Mouse (Mus musculus): ENCODE data around the gene Cacng2. TPM values are rescaled to one million over a fixed set of nuclear protein-coding genes. Genes with fewer than 3 reads are reported as not detected.

Cacng2 gene
- polyA plus RNA-seq, 1 experiment from 2014 or later, result 0.04 TPM

- Histone ChIP-seq H3K36me3 (no peaks in the 10 kb centered on the region), H3K9ac (no peak overlapping the region), H3K27me3 (no peaks in the 10 kb centered on the region; the same call in 1 of the 2 replicates), H3K27ac (replicated peaks) (no peak overlapping the region), H3K9me3 (replicated peaks) (no peaks in the 10 kb centered on the region), H3K4me3 (replicated peaks) (no peak overlapping the region), H3K4me2 (replicated peaks) (no peak overlapping the region), H3K4me1 (no peaks in the 10 kb centered on the region)
- no peak for ATAC-seq (ENCODE audit: insufficient number of reproducible peaks, low FRiP score, low TSS enrichment, low read depth)
- WGBS, result 55% methylated on average over 8 of the region's 8 CpGs
Observed at GRCm38 (mm10) chr15:78082149-78082548, 37.7 kb downstream of the Cacng2 start.

- H3K4me3 ChIP-seq (replicated peaks), result no peak overlapping the region
- no peak for ATAC-seq (ENCODE audit: insufficient number of reproducible peaks, low FRiP score, low TSS enrichment, low read depth)
- 81% methylated on average over 7 of the region's 7 CpGs for WGBS
- no peak overlapping the region for H3K9ac ChIP-seq
- H3K36me3 ChIP-seq, result no peaks in the 10 kb centered on the region
- no peak overlapping the region for H3K4me2 ChIP-seq (replicated peaks)
- H3K9me3 ChIP-seq (replicated peaks), result no peaks in the 10 kb centered on the region
- no peak overlapping the region for H3K27ac ChIP-seq (replicated peaks)
- no peaks in the 10 kb centered on the region for H3K4me1 ChIP-seq
- no peaks in the 10 kb centered on the region; the same call in 1 of the 2 replicates for H3K27me3 ChIP-seq
Observed at GRCm38 (mm10) chr15:78081384-78081783, 38.4 kb downstream of the Cacng2 start.

- Histone ChIP-seq H3K27ac (replicated peaks) (no peak overlapping the region), H3K4me2 (replicated peaks) (no peak overlapping the region), H3K9me3 (replicated peaks) (no peaks in the 10 kb centered on the region), H3K4me3 (replicated peaks) (no peak overlapping the region), H3K9ac (no peak overlapping the region), H3K36me3 (no peaks in the 10 kb centered on the region), H3K4me1 (no peaks in the 10 kb centered on the region), H3K27me3 (no peaks in the 10 kb centered on the region; the same call in 1 of the 2 replicates)
- ATAC-seq (ENCODE audit: insufficient number of reproducible peaks, low FRiP score, low TSS enrichment, low read depth), result no peak
- 67% methylated on average over 4 of the region's 4 CpGs for WGBS
Observed at GRCm38 (mm10) chr15:78080326-78080725, 39.5 kb downstream of the Cacng2 start.

- H3K4me1 ChIP-seq, result no peaks in the 10 kb centered on the region
- no peak overlapping the region for H3K4me2 ChIP-seq (replicated peaks)
- H3K27me3 ChIP-seq, result no peaks in the 10 kb centered on the region; the same call in 1 of the 2 replicates
- H3K4me3 ChIP-seq (replicated peaks), result no peak overlapping the region
- no peaks in the 10 kb centered on the region for H3K36me3 ChIP-seq
- no peak for ATAC-seq (ENCODE audit: insufficient number of reproducible peaks, low FRiP score, low TSS enrichment, low read depth)
- 67% methylated on average over 15 of the region's 15 CpGs for WGBS
- H3K27ac ChIP-seq (replicated peaks), result no peak overlapping the region
- H3K9me3 ChIP-seq (replicated peaks), result no peaks in the 10 kb centered on the region
- H3K9ac ChIP-seq, result no peak overlapping the region
Observed at GRCm38 (mm10) chr15:78078776-78079628, 40.8 kb downstream of the Cacng2 start.

GRCm38 (mm10) chr15:78078206-78078605, 41.6 kb downstream of the Cacng2 start:
- H3K27me3 ChIP-seq, result no peaks in the 10 kb centered on the region; the same call in 1 of the 2 replicates
- H3K4me2 ChIP-seq (replicated peaks), result no peak overlapping the region
- no peaks in the 10 kb centered on the region for H3K4me1 ChIP-seq
- no peak overlapping the region for H3K9ac ChIP-seq
- WGBS, result 64% methylated on average over 5 of the region's 5 CpGs
- H3K4me3 ChIP-seq (replicated peaks), result no peak overlapping the region
- no peak overlapping the region for H3K27ac ChIP-seq (replicated peaks)
- no peaks in the 10 kb centered on the region for H3K9me3 ChIP-seq (replicated peaks)
- ATAC-seq (ENCODE audit: insufficient number of reproducible peaks, low FRiP score, low TSS enrichment, low read depth), result no peak
- no peaks in the 10 kb centered on the region for H3K36me3 ChIP-seq

GRCm38 (mm10) chr15:78075921-78076320, 43.9 kb downstream of the Cacng2 start:
- Histone ChIP-seq H3K9me3 (replicated peaks) (no peaks in the 10 kb centered on the region), H3K9ac (no peak overlapping the region), H3K4me2 (replicated peaks) (no peak overlapping the region), H3K27me3 (no peaks in the 10 kb centered on the region), H3K4me1 (no peaks in the 10 kb centered on the region), H3K4me3 (replicated peaks) (no peak overlapping the region), H3K36me3 (no peaks in the 10 kb centered on the region), H3K27ac (replicated peaks) (no peak overlapping the region)
- ATAC-seq (ENCODE audit: insufficient number of reproducible peaks, low FRiP score, low TSS enrichment, low read depth), result no peak
- 41% methylated on average over 3 of the region's 3 CpGs for WGBS

GRCm38 (mm10) chr15:78073109-78073508, 46.7 kb downstream of the Cacng2 start:
- Histone ChIP-seq H3K4me1 (no peaks in the 10 kb centered on the region), H3K9ac (no peak overlapping the region), H3K27me3 (no peaks in the 10 kb centered on the region), H3K4me2 (replicated peaks) (no peak overlapping the region), H3K4me3 (replicated peaks) (no peak overlapping the region), H3K9me3 (replicated peaks) (no peaks in the 10 kb centered on the region), H3K27ac (replicated peaks) (no peak overlapping the region), H3K36me3 (no peaks in the 10 kb centered on the region)
- 81% methylated on average over 7 of the region's 7 CpGs for WGBS
- ATAC-seq (ENCODE audit: insufficient number of reproducible peaks, low FRiP score, low TSS enrichment, low read depth), result no peak

GRCm38 (mm10) chr15:78066475-78066874, 53.4 kb downstream of the Cacng2 start:
- Histone ChIP-seq H3K4me2 (replicated peaks) (no peak overlapping the region), H3K4me1 (no peaks in the 10 kb centered on the region), H3K9ac (no peak overlapping the region), H3K36me3 (no peaks in the 10 kb centered on the region), H3K27me3 (no peaks in the 10 kb centered on the region), H3K27ac (replicated peaks) (no peak overlapping the region), H3K4me3 (replicated peaks) (no peak overlapping the region), H3K9me3 (replicated peaks) (no peaks in the 10 kb centered on the region)
- WGBS, result 3% methylated on average over 5 of the region's 5 CpGs
- no peak for ATAC-seq (ENCODE audit: insufficient number of reproducible peaks, low FRiP score, low TSS enrichment, low read depth)

GRCm38 (mm10) chr15:78065541-78065940, 54.3 kb downstream of the Cacng2 start:
- H3K27ac ChIP-seq (replicated peaks), result no peak overlapping the region
- no peaks in the 10 kb centered on the region for H3K36me3 ChIP-seq
- 61% methylated on average over 5 of the region's 5 CpGs for WGBS
- no peaks in the 10 kb centered on the region for H3K27me3 ChIP-seq
- no peak overlapping the region for H3K4me2 ChIP-seq (replicated peaks)
- no peak overlapping the region for H3K4me3 ChIP-seq (replicated peaks)
- no peaks in the 10 kb centered on the region for H3K9me3 ChIP-seq (replicated peaks)
- H3K9ac ChIP-seq, result no peak overlapping the region
- H3K4me1 ChIP-seq, result no peaks in the 10 kb centered on the region
- ATAC-seq (ENCODE audit: insufficient number of reproducible peaks, low FRiP score, low TSS enrichment, low read depth), result no peak

GRCm38 (mm10) chr15:78064340-78064739, 55.5 kb downstream of the Cacng2 start:
- H3K4me2 ChIP-seq (replicated peaks), result no peak overlapping the region
- H3K27ac ChIP-seq (replicated peaks), result no peak overlapping the region
- H3K4me1 ChIP-seq, result no peaks in the 10 kb centered on the region
- H3K9ac ChIP-seq, result no peak overlapping the region
- H3K9me3 ChIP-seq (replicated peaks), result no peaks in the 10 kb centered on the region
- no peak for ATAC-seq (ENCODE audit: insufficient number of reproducible peaks, low FRiP score, low TSS enrichment, low read depth)
- H3K36me3 ChIP-seq, result no peaks in the 10 kb centered on the region
- no peak overlapping the region for H3K4me3 ChIP-seq (replicated peaks)
- WGBS, result 48% methylated on average over 6 of the region's 6 CpGs
- no peaks in the 10 kb centered on the region for H3K27me3 ChIP-seq

GRCm38 (mm10) chr15:78062467-78062866, 57.4 kb downstream of the Cacng2 start:
- Histone ChIP-seq H3K4me3 (replicated peaks) (no peak overlapping the region), H3K9ac (no peak overlapping the region), H3K27me3 (no peaks in the 10 kb centered on the region), H3K9me3 (replicated peaks) (no peaks in the 10 kb centered on the region), H3K4me1 (no peaks in the 10 kb centered on the region), H3K27ac (replicated peaks) (no peak overlapping the region), H3K4me2 (replicated peaks) (no peak overlapping the region), H3K36me3 (no peaks in the 10 kb centered on the region)
- 73% methylated on average over 14 of the region's 14 CpGs for whole genome bisulfite sequencing
- ATAC-seq (ENCODE audit: insufficient number of reproducible peaks, low FRiP score, low TSS enrichment, low read depth), result no peak

- H3K4me1 ChIP-seq, result no peaks in the 10 kb centered on the region
- no peaks in the 10 kb centered on the region for H3K27me3 ChIP-seq
- no peak overlapping the region for H3K27ac ChIP-seq (replicated peaks)
- 94% methylated on average over 1 of the region's 1 CpGs for WGBS
- ATAC-seq (ENCODE audit: insufficient number of reproducible peaks, low FRiP score, low TSS enrichment, low read depth), result no peak
- no peak overlapping the region for H3K4me3 ChIP-seq (replicated peaks)
- H3K4me2 ChIP-seq (replicated peaks), result no peak overlapping the region
- H3K9me3 ChIP-seq (replicated peaks), result no peaks in the 10 kb centered on the region
- no peaks in the 10 kb centered on the region for H3K36me3 ChIP-seq
- no peak overlapping the region for H3K9ac ChIP-seq
Observed at GRCm38 (mm10) chr15:78056930-78057329, 62.9 kb downstream of the Cacng2 start.

Data from embryonic facial prominence, embryonic 15.5 days (tissue).